Mouse (Mus musculus): ENCODE measurements around the gene Plcb2. TPM values are rescaled to one million over a fixed set of nuclear protein-coding genes. Genes with fewer than 3 reads are reported as not detected.

The Plcb2 gene
- polyA plus RNA-seq, 1 experiment: 3.2 TPM

GRCm38 (mm10) chr2:118665616-118666015 lies 62.6 kb downstream of the Plcb2 start:
- 89% methylated on average over 4 of the region's 4 CpGs for WGBS

GRCm38 (mm10) chr2:118664975-118665516 lies 63.2 kb downstream of the Plcb2 start:
- no peak for DNase-seq (ENCODE audit: low read depth, low spot score)
- 79% methylated on average over 3 of the region's 3 CpGs for WGBS

More at GRCm38 (mm10) chr2:118665616-118666015, 62.6 kb downstream of the Plcb2 start:
- DNase-seq (ENCODE audit: low read depth, low spot score): no peak

GRCm38 (mm10) chr2:118663804-118664766 lies 64.2 kb downstream of the Plcb2 start:
- no peak for DNase-seq (ENCODE audit: low read depth, low spot score)
- 46% methylated on average over 19 of the region's 19 CpGs for WGBS

- no peak for DNase-seq (ENCODE audit: low read depth, low spot score)
- WGBS: 5% methylated on average over 37 of the region's 37 CpGs
Measured at GRCm38 (mm10) chr2:118662902-118663803, 65.1 kb downstream of the Plcb2 start, which contains the start of gene Pak6. Gene Pak6 (plus strand): TSS chr2:118663303.

GRCm38 (mm10) chr2:118661891-118662290 lies 66.3 kb downstream of the Plcb2 start:
- 53% methylated on average over 9 of the region's 9 CpGs for WGBS
- DNase-seq (ENCODE audit: low read depth, low spot score): no peak

- DNase-seq (ENCODE audit: low read depth, low spot score): no peak
- WGBS: 5% methylated on average over 4 of the region's 4 CpGs
Measured at GRCm38 (mm10) chr2:118659998-118660452, 68.2 kb downstream of the Plcb2 start.

- whole genome bisulfite sequencing: 69% methylated on average over 12 of the region's 12 CpGs
- DNase-seq (ENCODE audit: low read depth, low spot score): no peak
Measured at GRCm38 (mm10) chr2:118659493-118659892, 68.7 kb downstream of the Plcb2 start.

GRCm38 (mm10) chr2:118659077-118659476 lies 69.2 kb downstream of the Plcb2 start:
- 27% methylated on average over 1 of the region's 1 CpGs for WGBS
- DNase-seq (ENCODE audit: low read depth, low spot score): no peak

- peak; percentile 70 for DNase-seq (ENCODE audit: low read depth, low spot score)
- WGBS: 17% methylated on average over 4 of the region's 4 CpGs
Measured at GRCm38 (mm10) chr2:118658457-118658856, 69.8 kb downstream of the Plcb2 start.

Other genes starting within 250 kb of the Plcb2 start
- gene Srp14, start 248.7 kb downstream of the Plcb2 start, polyA plus RNA-seq (2012; rRNA removed): 38.4 and 44.8 TPM in 2 replicates
- gene Bmf, start 178.8 kb downstream of the Plcb2 start, polyA plus RNA-seq (2012; rRNA removed): 4.7 and 6.2 TPM in 2 replicates
- gene Bub1b, start 130.2 kb downstream of the Plcb2 start, polyA plus RNA-seq (2012; rRNA removed): 12.4 and 14.2 TPM in 2 replicates
- gene Pak6, start 65.1 kb downstream of the Plcb2 start, polyA plus RNA-seq (2012; rRNA removed): 1.5 and 1.9 TPM in 2 replicates
- gene Ankrd63, start 24.5 kb downstream of the Plcb2 start, polyA plus RNA-seq (2012; rRNA removed): 0.46 and 0.64 TPM in 2 replicates
- 9.0 and 9.5 TPM in 2 replicates for gene Inafm2, start 17.3 kb upstream of the Plcb2 start, polyA plus RNA-seq (2012; rRNA removed)
- 5.5 and 6.2 TPM in 2 replicates for gene Ccdc9b, start 34.2 kb upstream of the Plcb2 start, polyA plus RNA-seq (2012; rRNA removed)
- 2,336 and 2,390 TPM in 2 replicates for gene Phgr1, start 44.3 kb upstream of the Plcb2 start, polyA plus RNA-seq (2012; rRNA removed)
- gene Disp2, start 51.3 kb upstream of the Plcb2 start, polyA plus RNA-seq (2012; rRNA removed): 2.8 and 3.1 TPM in 2 replicates
- 11.2 and 15.6 TPM in 2 replicates for gene Knstrn, start 85.6 kb upstream of the Plcb2 start, polyA plus RNA-seq (2012; rRNA removed)
- 32.8 and 37.9 TPM in 2 replicates for gene Ivd, start 133.5 kb upstream of the Plcb2 start, polyA plus RNA-seq (2012; rRNA removed)
- 11.3 and 12.9 TPM in 2 replicates for gene Bahd1, start 171.9 kb upstream of the Plcb2 start, polyA plus RNA-seq (2012; rRNA removed)
- 3.6 and 3.8 TPM in 2 replicates for gene Chst14, start 198.1 kb upstream of the Plcb2 start, polyA plus RNA-seq (2012; rRNA removed)